Comparison of ENCODE assay signal across 19 mouse cellular contexts in the genomic region with DNA sequence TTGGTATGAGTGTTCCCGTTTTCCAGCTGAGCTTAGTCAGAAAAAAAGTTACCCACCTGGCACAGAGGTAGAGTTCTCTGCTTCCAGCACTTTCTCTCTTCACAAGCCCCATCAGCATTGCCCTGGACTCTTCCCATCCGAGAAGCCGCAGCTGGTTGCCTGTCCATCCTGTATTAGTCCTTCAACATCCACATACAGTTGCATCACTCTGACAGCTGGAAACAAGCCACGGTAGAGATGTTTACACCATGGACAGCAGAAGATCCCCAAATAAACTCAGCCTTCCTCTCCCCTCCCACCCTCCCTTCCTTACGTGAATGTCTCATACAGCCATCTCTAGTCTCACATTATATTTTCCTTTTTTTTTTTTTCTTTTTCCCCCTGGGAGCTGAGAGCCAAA.
"Had no signal": no experiment of that assay in that cellular context is flagged by ENCODE, and none has a peak within 500 bp of the region (broad histone marks: within the 10 kb centered on the region; RNA-seq: fewer than 3 reads in every experiment).

No protein-coding gene starts in this region.

- H3K4me3 ChIP-seq: left cerebral cortex, adult 2 months; liver, embryonic 13.5 days; midbrain, embryonic 12.5 days; midbrain, embryonic 15.5 days; neural tube, embryonic 12.5 days; neural tube, embryonic 15.5 days; stomach, embryonic 15.5 days had no signal

- H3K9ac ChIP-seq: liver, embryonic 13.5 days; midbrain, embryonic 12.5 days; midbrain, embryonic 15.5 days; neural tube, embryonic 12.5 days; neural tube, embryonic 15.5 days; stomach, embryonic 15.5 days had no signal

- DNase-seq: kidney, adult 18-20 months; kidney, postnatal 25 days; layer of hippocampus, postnatal 36 days; liver, embryonic 13.5 days; right cerebral cortex, adult 18-20 months; right cerebral cortex, postnatal 14 days; right cerebral cortex, postnatal 4 days; thymus, adult 18-20 months; thymus, postnatal 36 days had no signal

- H3K27me3 ChIP-seq: liver, embryonic 13.5 days; midbrain, embryonic 12.5 days; midbrain, embryonic 15.5 days; neural tube, embryonic 12.5 days; neural tube, embryonic 15.5 days; stomach, embryonic 15.5 days had no signal

- H3K36me3 ChIP-seq: liver, embryonic 13.5 days; midbrain, embryonic 12.5 days; midbrain, embryonic 15.5 days; neural tube, embryonic 12.5 days; neural tube, embryonic 15.5 days; stomach, embryonic 15.5 days had no signal

- H3K27ac ChIP-seq: kidney, postnatal 0 days; left cerebral cortex, adult 2 months; liver, embryonic 13.5 days; macrophage; midbrain, embryonic 12.5 days; midbrain, embryonic 15.5 days; neural tube, embryonic 12.5 days; neural tube, embryonic 15.5 days; stomach, embryonic 15.5 days had no signal

- H3K9me3 ChIP-seq: liver, embryonic 13.5 days; midbrain, embryonic 12.5 days; midbrain, embryonic 15.5 days; neural tube, embryonic 12.5 days; neural tube, embryonic 15.5 days; stomach, embryonic 15.5 days had no signal

- ATAC-seq: inflammation-experienced regulatory T-cells, adult 6 months; intestine, embryonic 16.5 days; midbrain, embryonic 15.5 days had no signal

- H3K4me1 ChIP-seq: liver, embryonic 13.5 days; midbrain, embryonic 15.5 days; neural tube, embryonic 12.5 days; neural tube, embryonic 15.5 days; stomach, embryonic 15.5 days had no signal

- H3K4me2 ChIP-seq: liver, embryonic 13.5 days; midbrain, embryonic 12.5 days; midbrain, embryonic 15.5 days; neural tube, embryonic 12.5 days; neural tube, embryonic 15.5 days; stomach, embryonic 15.5 days had no signal
